Mouse (Mus musculus): ENCODE data around the gene Gnpat. TPM values are rescaled to one million over a fixed set of nuclear protein-coding genes. Genes with fewer than 3 reads are reported as not detected.
A peak's percentile ranks its signal among the peaks of the same experiment; 100 is the strongest.

Gnpat gene
- polyA plus RNA-seq, 1 experiment from 2014 or later, result 74.8 TPM

GRCm38 (mm10) chr8:124831531-124831930 is 31.3 kb upstream of the Gnpat start:
- no peak overlapping the region for H3K4me2 ChIP-seq (ENCODE audit: low read length)
- H3K9ac ChIP-seq (ENCODE audit: low read depth, low read length), result no peak overlapping the region
- H3K4me3 ChIP-seq (replicated peaks; ENCODE audit: low read depth, low read length), result no peak overlapping the region
- no peak for DNase-seq (ENCODE audit: low spot score)
- ATAC-seq (replicated peaks; ENCODE audit: low FRiP score, low read depth), result no peak
- TF ChIP-seq CTCF (IDR thresholded peaks at IDR 0.05; ENCODE audit: low read depth), result no peak
- 77% methylated on average over 6 of the region's 6 CpGs for WGBS
- H3K36me3 ChIP-seq (ENCODE audit: insufficient read depth, low read length), result no peaks in the 10 kb centered on the region
- no peak overlapping the region for H3K27ac ChIP-seq
- H3K4me1 ChIP-seq (replicated peaks; ENCODE audit: insufficient read depth, low read length), result peaks cover 5% of the 10 kb centered on the region; the same call in 1 of the 2 replicates
- H3K27me3 ChIP-seq (ENCODE audit: insufficient read depth, low read length), result no peaks in the 10 kb centered on the region
- H3K9me3 ChIP-seq (replicated peaks; ENCODE audit: low read length), result no peaks in the 10 kb centered on the region

- ATAC-seq (replicated peaks; ENCODE audit: low FRiP score, low read depth) (no peak), DNase-seq (ENCODE audit: low spot score) (no peak)
- TF ChIP-seq CTCF (IDR thresholded peaks at IDR 0.05; ENCODE audit: low read depth), result no peak
- Histone ChIP-seq H3K4me3 (replicated peaks; ENCODE audit: low read depth, low read length) (no peak overlapping the region), H3K4me2 (ENCODE audit: low read length) (no peak overlapping the region), H3K9me3 (replicated peaks; ENCODE audit: low read length) (no peaks in the 10 kb centered on the region), H3K9ac (ENCODE audit: low read depth, low read length) (no peak overlapping the region), H3K36me3 (ENCODE audit: insufficient read depth, low read length) (no peaks in the 10 kb centered on the region), H3K27ac (no peak overlapping the region), H3K27me3 (ENCODE audit: insufficient read depth, low read length) (no peaks in the 10 kb centered on the region), H3K4me1 (replicated peaks; ENCODE audit: insufficient read depth, low read length) (peaks cover 3% of the 10 kb centered on the region; the same call in 1 of the 2 replicates)
- 92% methylated on average over 6 of the region's 6 CpGs for WGBS
Measured at GRCm38 (mm10) chr8:124831941-124832340, 30.9 kb upstream of the Gnpat start.

- Histone ChIP-seq H3K27me3 (ENCODE audit: insufficient read depth, low read length) (no peaks in the 10 kb centered on the region), H3K4me2 (ENCODE audit: low read length) (peak overlapping the region; percentile 33), H3K9ac (ENCODE audit: low read depth, low read length) (no peak overlapping the region), H3K36me3 (ENCODE audit: insufficient read depth, low read length) (peaks cover 3% of the 10 kb centered on the region), H3K4me3 (replicated peaks; ENCODE audit: low read depth, low read length) (no peak overlapping the region), H3K9me3 (replicated peaks; ENCODE audit: low read length) (no peaks in the 10 kb centered on the region), H3K4me1 (replicated peaks; ENCODE audit: insufficient read depth, low read length) (no peaks in the 10 kb centered on the region), H3K27ac (peak overlapping the region; percentile 40; the same call in 1 of the 2 replicates)
- ATAC-seq (replicated peaks; ENCODE audit: low FRiP score, low read depth) (no peak), DNase-seq (ENCODE audit: low spot score) (peak; percentile 40)
- TF ChIP-seq CTCF (IDR thresholded peaks at IDR 0.05; ENCODE audit: low read depth), result no peak
- 27% methylated on average over 15 of the region's 15 CpGs for WGBS
Measured at GRCm38 (mm10) chr8:124833430-124834205, 29.2 kb upstream of the Gnpat start.

GRCm38 (mm10) chr8:124835848-124836247 is 27.0 kb upstream of the Gnpat start:
- Histone ChIP-seq H3K27me3 (ENCODE audit: insufficient read depth, low read length) (no peaks in the 10 kb centered on the region), H3K27ac (no peak overlapping the region), H3K4me1 (replicated peaks; ENCODE audit: insufficient read depth, low read length) (no peaks in the 10 kb centered on the region), H3K36me3 (ENCODE audit: insufficient read depth, low read length) (peaks cover 13% of the 10 kb centered on the region), H3K9me3 (replicated peaks; ENCODE audit: low read length) (no peaks in the 10 kb centered on the region), H3K4me2 (ENCODE audit: low read length) (no peak overlapping the region), H3K9ac (ENCODE audit: low read depth, low read length) (no peak overlapping the region), H3K4me3 (replicated peaks; ENCODE audit: low read depth, low read length) (no peak overlapping the region)
- no peak for TF ChIP-seq CTCF (IDR thresholded peaks at IDR 0.05; ENCODE audit: low read depth)
- ATAC-seq (replicated peaks; ENCODE audit: low FRiP score, low read depth), result no peak
- no peak for DNase-seq (ENCODE audit: low spot score)

GRCm38 (mm10) chr8:124836273-124836672 is 26.6 kb upstream of the Gnpat start:
- Histone ChIP-seq H3K9ac (ENCODE audit: low read depth, low read length) (no peak overlapping the region), H3K4me2 (ENCODE audit: low read length) (no peak overlapping the region), H3K36me3 (ENCODE audit: insufficient read depth, low read length) (peaks cover 17% of the 10 kb centered on the region), H3K4me1 (replicated peaks; ENCODE audit: insufficient read depth, low read length) (no peaks in the 10 kb centered on the region), H3K9me3 (replicated peaks; ENCODE audit: low read length) (no peaks in the 10 kb centered on the region), H3K27me3 (ENCODE audit: insufficient read depth, low read length) (no peaks in the 10 kb centered on the region), H3K4me3 (replicated peaks; ENCODE audit: low read depth, low read length) (no peak overlapping the region), H3K27ac (no peak overlapping the region)
- DNase-seq (ENCODE audit: low spot score), result no peak
- TF ChIP-seq CTCF (IDR thresholded peaks at IDR 0.05; ENCODE audit: low read depth), result 0 out of 2 replicates have a peak, but pooled peaks have one; percentile 2
- WGBS, result 86% methylated on average over 7 of the region's 7 CpGs
- no peak for ATAC-seq (replicated peaks; ENCODE audit: low FRiP score, low read depth)

- Histone ChIP-seq H3K4me3 (replicated peaks; ENCODE audit: low read depth, low read length) (no peak overlapping the region), H3K9ac (ENCODE audit: low read depth, low read length) (no peak overlapping the region), H3K27ac (no peak overlapping the region), H3K4me2 (ENCODE audit: low read length) (no peak overlapping the region), H3K27me3 (ENCODE audit: insufficient read depth, low read length) (no peaks in the 10 kb centered on the region), H3K9me3 (replicated peaks; ENCODE audit: low read length) (no peaks in the 10 kb centered on the region), H3K4me1 (replicated peaks; ENCODE audit: insufficient read depth, low read length) (no peaks in the 10 kb centered on the region), H3K36me3 (ENCODE audit: insufficient read depth, low read length) (peaks cover 20% of the 10 kb centered on the region)
- no peak for TF ChIP-seq CTCF (IDR thresholded peaks at IDR 0.05; ENCODE audit: low read depth)
- DNase-seq (ENCODE audit: low spot score) (no peak), ATAC-seq (replicated peaks; ENCODE audit: low FRiP score, low read depth) (no peak)
- whole genome bisulfite sequencing, result 71% methylated on average over 2 of the region's 2 CpGs
Measured at GRCm38 (mm10) chr8:124836907-124837306, 25.9 kb upstream of the Gnpat start.

Measured in kidney, postnatal 0 days (tissue).